Mouse (Mus musculus): ENCODE results near the gene Apobec2. TPM values are rescaled to one million over a fixed set of nuclear protein-coding genes. Genes with fewer than 3 reads are reported as not detected.

Apobec2 gene
- total and polyA plus RNA-seq, 2 experiments from 2014 or later, result 0.11 to 0.32 TPM

- 50% methylated on average over 22 of the region's 22 CpGs for WGBS
- TF ChIP-seq CTCF (IDR thresholded peaks at IDR 0.05), result no peak
These were observed 34.2 kb upstream of the Apobec2 start for GRCm38 (mm10) chr17:48466769-48467394.

GRCm38 (mm10) chr17:48463391-48463790 is 30.7 kb upstream of the Apobec2 start:
- Histone ChIP-seq H3K4me2 (ENCODE audit: low read depth, low read length, poor library complexity, severe bottlenecking) (no peak overlapping the region), H3K36me3 (ENCODE audit: insufficient read depth, low read length) (no peaks in the 10 kb centered on the region), H3K4me3 (ENCODE audit: low read depth, low read length) (no peak overlapping the region), H3K9ac (replicated peaks; ENCODE audit: low read length, poor library complexity, severe bottlenecking) (no peak overlapping the region), H3K27me3 (ENCODE audit: insufficient read depth, low read length) (no peaks in the 10 kb centered on the region), H3K4me1 (ENCODE audit: insufficient read depth, low read length) (peaks cover 4% of the 10 kb centered on the region; the same call in 1 of the 2 replicates), H3K27ac (ENCODE audit: low read depth, low read length) (no peak overlapping the region), H3K9me3 (ENCODE audit: low read length) (no peaks in the 10 kb centered on the region)
- 95% methylated on average over 4 of the region's 4 CpGs for WGBS
- no peak for TF ChIP-seq CTCF (IDR thresholded peaks at IDR 0.05)
- DNase-seq (ENCODE audit: low spot score) (no peak), ATAC-seq (ENCODE audit: low FRiP score) (no peak)

More at GRCm38 (mm10) chr17:48466769-48467394, 34.2 kb upstream of the Apobec2 start:
- DNase-seq (ENCODE audit: low spot score), result no peak
- Histone ChIP-seq H3K27ac (ENCODE audit: low read depth, low read length) (no peak overlapping the region), H3K4me2 (ENCODE audit: low read depth, low read length, poor library complexity, severe bottlenecking) (peak overlapping the region; percentile 36), H3K9ac (replicated peaks; ENCODE audit: low read length, poor library complexity, severe bottlenecking) (0 out of 2 replicates have a peak overlapping the region, but pooled peaks have one; percentile 24), H3K36me3 (ENCODE audit: insufficient read depth, low read length) (no peaks in the 10 kb centered on the region), H3K4me1 (ENCODE audit: insufficient read depth, low read length) (peaks cover 4% of the 10 kb centered on the region; the same call in 1 of the 2 replicates), H3K9me3 (ENCODE audit: low read length) (no peaks in the 10 kb centered on the region), H3K27me3 (ENCODE audit: insufficient read depth, low read length) (no peaks in the 10 kb centered on the region), H3K4me3 (ENCODE audit: low read depth, low read length) (no peak overlapping the region)
- ATAC-seq (ENCODE audit: low FRiP score), result 0 out of 2 replicates have a peak, but pooled peaks have one; percentile 45

GRCm38 (mm10) chr17:48462096-48462495 is 29.4 kb upstream of the Apobec2 start:
- H3K4me1 ChIP-seq (ENCODE audit: insufficient read depth, low read length), result peaks cover 2% of the 10 kb centered on the region; the same call in 1 of the 2 replicates
- no peak overlapping the region for H3K9ac ChIP-seq (replicated peaks; ENCODE audit: low read length, poor library complexity, severe bottlenecking)
- no peaks in the 10 kb centered on the region for H3K36me3 ChIP-seq (ENCODE audit: insufficient read depth, low read length)
- ATAC-seq (ENCODE audit: low FRiP score), result no peak
- no peak for TF ChIP-seq CTCF (IDR thresholded peaks at IDR 0.05)
- 98% methylated on average over 13 of the region's 13 CpGs for WGBS
- no peaks in the 10 kb centered on the region for H3K9me3 ChIP-seq (ENCODE audit: low read length)
- no peak for DNase-seq (ENCODE audit: low spot score)
- no peak overlapping the region for H3K27ac ChIP-seq (ENCODE audit: low read depth, low read length)
- H3K4me2 ChIP-seq (ENCODE audit: low read depth, low read length, poor library complexity, severe bottlenecking), result no peak overlapping the region
- H3K4me3 ChIP-seq (ENCODE audit: low read depth, low read length), result no peak overlapping the region
- H3K27me3 ChIP-seq (ENCODE audit: insufficient read depth, low read length), result no peaks in the 10 kb centered on the region

- H3K4me1 ChIP-seq (ENCODE audit: insufficient read depth, low read length), result no peaks in the 10 kb centered on the region
- no peaks in the 10 kb centered on the region for H3K36me3 ChIP-seq (ENCODE audit: insufficient read depth, low read length)
- H3K9me3 ChIP-seq (ENCODE audit: low read length), result no peaks in the 10 kb centered on the region
- ATAC-seq (ENCODE audit: low FRiP score), result no peak
- H3K27me3 ChIP-seq (ENCODE audit: insufficient read depth, low read length), result no peaks in the 10 kb centered on the region
- WGBS, result 89% methylated on average over 13 of the region's 13 CpGs
- H3K27ac ChIP-seq (ENCODE audit: low read depth, low read length), result no peak overlapping the region
- DNase-seq (ENCODE audit: low spot score), result no peak
- no peak overlapping the region for H3K4me3 ChIP-seq (ENCODE audit: low read depth, low read length)
- H3K4me2 ChIP-seq (ENCODE audit: low read depth, low read length, poor library complexity, severe bottlenecking), result no peak overlapping the region
- no peak for TF ChIP-seq CTCF (IDR thresholded peaks at IDR 0.05)
- H3K9ac ChIP-seq (replicated peaks; ENCODE audit: low read length, poor library complexity, severe bottlenecking), result no peak overlapping the region
These were observed 25.4 kb upstream of the Apobec2 start for GRCm38 (mm10) chr17:48457971-48458653.

- 87% methylated on average over 2 of the region's 2 CpGs for WGBS
- H3K4me3 ChIP-seq (ENCODE audit: low read depth, low read length), result no peak overlapping the region
- no peaks in the 10 kb centered on the region for H3K9me3 ChIP-seq (ENCODE audit: low read length)
These were observed 23.2 kb upstream of the Apobec2 start for GRCm38 (mm10) chr17:48455955-48456354.

GRCm38 (mm10) chr17:48454688-48455087 is 22.0 kb upstream of the Apobec2 start, which contains the start of gene Unc5cl:
Gene Unc5cl (plus strand): TSS chr17:48454901.
- Histone ChIP-seq H3K9me3 (ENCODE audit: low read length) (no peaks in the 10 kb centered on the region), H3K4me2 (ENCODE audit: low read depth, low read length, poor library complexity, severe bottlenecking) (no peak within 1 kb of the TSS), H3K27me3 (ENCODE audit: insufficient read depth, low read length) (no peaks in the 10 kb centered on the region), H3K4me3 (ENCODE audit: low read depth, low read length) (no peak within 1 kb of the TSS), H3K4me1 (ENCODE audit: insufficient read depth, low read length) (no peaks in the 10 kb centered on the region), H3K27ac (ENCODE audit: low read depth, low read length) (no peak within 1 kb of the TSS), H3K36me3 (ENCODE audit: insufficient read depth, low read length) (no peaks in the 10 kb centered on the region), H3K9ac (replicated peaks; ENCODE audit: low read length, poor library complexity, severe bottlenecking) (no peak within 1 kb of the TSS)
- no peak for TF ChIP-seq CTCF (IDR thresholded peaks at IDR 0.05)
- DNase-seq (ENCODE audit: low spot score) (no peak), ATAC-seq (ENCODE audit: low FRiP score) (no peak)
- 70% methylated on average over 11 of the region's 11 CpGs for WGBS

More at GRCm38 (mm10) chr17:48455955-48456354, 23.2 kb upstream of the Apobec2 start:
- ATAC-seq (ENCODE audit: low FRiP score) (no peak), DNase-seq (ENCODE audit: low spot score) (no peak)
- Histone ChIP-seq H3K4me1 (ENCODE audit: insufficient read depth, low read length) (no peaks in the 10 kb centered on the region), H3K4me2 (ENCODE audit: low read depth, low read length, poor library complexity, severe bottlenecking) (no peak overlapping the region), H3K27ac (ENCODE audit: low read depth, low read length) (no peak overlapping the region), H3K9ac (replicated peaks; ENCODE audit: low read length, poor library complexity, severe bottlenecking) (no peak overlapping the region), H3K27me3 (ENCODE audit: insufficient read depth, low read length) (no peaks in the 10 kb centered on the region), H3K36me3 (ENCODE audit: insufficient read depth, low read length) (no peaks in the 10 kb centered on the region)
- TF ChIP-seq CTCF (IDR thresholded peaks at IDR 0.05), result no peak
